Mouse (Mus musculus): ENCODE measurements around the gene B020004J07Rik. TPM values are rescaled to one million over a fixed set of nuclear protein-coding genes. Genes with fewer than 3 reads are reported as not detected.
"Not testable (repeated sequence)": the region's sequence is repeated elsewhere in the genome, so short reads cannot be mapped to it uniquely, and the experiment has no call there.

The B020004J07Rik gene
- not detected in 2 replicates for polyA plus RNA-seq (2015; fragmentation: Nextera tagmentation; extraction: Ambion mirVana)

GRCm38 (mm10) chr4:101843923-101844322, at the start of gene B020004J07Rik:
TSS of gene B020004J07Rik (minus strand) at chr4:101844023.
- not testable (repeated sequence) for H3K27me3 ChIP-seq (ENCODE audit: control insufficient read depth, insufficient read depth, low read depth, low read length); H3K4me3 ChIP-seq (ENCODE audit: low read depth, low read length); H3K4me2 ChIP-seq (ENCODE audit: low read depth, low read length); H3K9ac ChIP-seq (ENCODE audit: low read depth, low read length); H3K27ac ChIP-seq (ENCODE audit: low read length); H3K36me3 ChIP-seq (ENCODE audit: control insufficient read depth, insufficient read depth); H3K9me3 ChIP-seq (replicated peaks; ENCODE audit: control insufficient read depth, low read length); H3K4me1 ChIP-seq (ENCODE audit: control insufficient read depth, low read depth, low read length); ATAC-seq (ENCODE audit: low read depth)
- WGBS (ENCODE audit: insufficient replicate concordance), result 67% methylated on average over 2 of the region's 4 CpGs

GRCm38 (mm10) chr4:101889377-101889776, 45.6 kb upstream of the B020004J07Rik start:
- Histone ChIP-seq H3K27ac (ENCODE audit: low read length) (no peak overlapping the region), H3K9me3 (replicated peaks; ENCODE audit: control insufficient read depth, low read length) (no peaks in the 10 kb centered on the region), H3K36me3 (ENCODE audit: control insufficient read depth, insufficient read depth) (no peaks in the 10 kb centered on the region), H3K4me2 (ENCODE audit: low read depth, low read length) (no peak overlapping the region), H3K4me1 (ENCODE audit: control insufficient read depth, low read depth, low read length) (no peaks in the 10 kb centered on the region), H3K9ac (ENCODE audit: low read depth, low read length) (no peak overlapping the region), H3K4me3 (ENCODE audit: low read depth, low read length) (no peak overlapping the region), H3K27me3 (ENCODE audit: control insufficient read depth, insufficient read depth, low read depth, low read length) (no peaks in the 10 kb centered on the region)
- no peak for ATAC-seq (ENCODE audit: low read depth)

- WGBS (ENCODE audit: insufficient replicate concordance), result 33% methylated on average over 3 of the region's 3 CpGs
- H3K4me3 ChIP-seq (ENCODE audit: low read depth, low read length), result no peak overlapping the region
- no peak overlapping the region for H3K4me2 ChIP-seq (ENCODE audit: low read depth, low read length)
- no peak overlapping the region for H3K27ac ChIP-seq (ENCODE audit: low read length)
- H3K9me3 ChIP-seq (replicated peaks; ENCODE audit: control insufficient read depth, low read length), result no peaks in the 10 kb centered on the region
- no peaks in the 10 kb centered on the region for H3K36me3 ChIP-seq (ENCODE audit: control insufficient read depth, insufficient read depth)
- H3K4me1 ChIP-seq (ENCODE audit: control insufficient read depth, low read depth, low read length), result no peaks in the 10 kb centered on the region
- ATAC-seq (ENCODE audit: low read depth), result no peak
- no peaks in the 10 kb centered on the region for H3K27me3 ChIP-seq (ENCODE audit: control insufficient read depth, insufficient read depth, low read depth, low read length)
- H3K9ac ChIP-seq (ENCODE audit: low read depth, low read length), result no peak overlapping the region
Measured at GRCm38 (mm10) chr4:101883641-101884040, 39.8 kb upstream of the B020004J07Rik start.

- H3K27ac ChIP-seq (ENCODE audit: low read length); H3K36me3 ChIP-seq (ENCODE audit: control insufficient read depth, insufficient read depth); H3K4me3 ChIP-seq (ENCODE audit: low read depth, low read length); ATAC-seq (ENCODE audit: low read depth); H3K9me3 ChIP-seq (replicated peaks; ENCODE audit: control insufficient read depth, low read length); H3K4me1 ChIP-seq (ENCODE audit: control insufficient read depth, low read depth, low read length); H3K9ac ChIP-seq (ENCODE audit: low read depth, low read length); H3K4me2 ChIP-seq (ENCODE audit: low read depth, low read length); H3K27me3 ChIP-seq (ENCODE audit: control insufficient read depth, insufficient read depth, low read depth, low read length): not testable (repeated sequence)
- 80% methylated on average over 15 of the region's 15 CpGs for WGBS (ENCODE audit: insufficient replicate concordance)
Measured at GRCm38 (mm10) chr4:101875687-101876086, 31.9 kb upstream of the B020004J07Rik start.

GRCm38 (mm10) chr4:101872031-101872430, 28.2 kb upstream of the B020004J07Rik start:
- H3K9me3 ChIP-seq (replicated peaks; ENCODE audit: control insufficient read depth, low read length); H3K27ac ChIP-seq (ENCODE audit: low read length); H3K9ac ChIP-seq (ENCODE audit: low read depth, low read length); H3K4me3 ChIP-seq (ENCODE audit: low read depth, low read length); H3K4me2 ChIP-seq (ENCODE audit: low read depth, low read length); H3K36me3 ChIP-seq (ENCODE audit: control insufficient read depth, insufficient read depth); H3K27me3 ChIP-seq (ENCODE audit: control insufficient read depth, insufficient read depth, low read depth, low read length); ATAC-seq (ENCODE audit: low read depth); H3K4me1 ChIP-seq (ENCODE audit: control insufficient read depth, low read depth, low read length): not testable (repeated sequence)
- WGBS (ENCODE audit: insufficient replicate concordance), result 45% methylated on average over 2 of the region's 2 CpGs

GRCm38 (mm10) chr4:101862289-101862688, 18.5 kb upstream of the B020004J07Rik start:
- no peak overlapping the region for H3K4me3 ChIP-seq (ENCODE audit: low read depth, low read length)
- H3K36me3 ChIP-seq (ENCODE audit: control insufficient read depth, insufficient read depth), result no peaks in the 10 kb centered on the region
- H3K9ac ChIP-seq (ENCODE audit: low read depth, low read length), result no peak overlapping the region
- H3K9me3 ChIP-seq (replicated peaks; ENCODE audit: control insufficient read depth, low read length), result no peaks in the 10 kb centered on the region
- no peaks in the 10 kb centered on the region for H3K27me3 ChIP-seq (ENCODE audit: control insufficient read depth, insufficient read depth, low read depth, low read length)
- ATAC-seq (ENCODE audit: low read depth), result no peak
- no peak overlapping the region for H3K27ac ChIP-seq (ENCODE audit: low read length)
- 38% methylated on average over 6 of the region's 6 CpGs for WGBS (ENCODE audit: insufficient replicate concordance)
- no peaks in the 10 kb centered on the region for H3K4me1 ChIP-seq (ENCODE audit: control insufficient read depth, low read depth, low read length)
- H3K4me2 ChIP-seq (ENCODE audit: low read depth, low read length), result no peak overlapping the region

- 38% methylated on average over 6 of the region's 6 CpGs for WGBS (ENCODE audit: insufficient replicate concordance)
- H3K9ac ChIP-seq (ENCODE audit: low read depth, low read length), result no peak overlapping the region
- H3K36me3 ChIP-seq (ENCODE audit: control insufficient read depth, insufficient read depth), result no peaks in the 10 kb centered on the region
- no peaks in the 10 kb centered on the region for H3K27me3 ChIP-seq (ENCODE audit: control insufficient read depth, insufficient read depth, low read depth, low read length)
- H3K4me2 ChIP-seq (ENCODE audit: low read depth, low read length), result no peak overlapping the region
- H3K4me1 ChIP-seq (ENCODE audit: control insufficient read depth, low read depth, low read length), result no peaks in the 10 kb centered on the region
- H3K27ac ChIP-seq (ENCODE audit: low read length), result no peak overlapping the region
- no peaks in the 10 kb centered on the region for H3K9me3 ChIP-seq (replicated peaks; ENCODE audit: control insufficient read depth, low read length)
- no peak overlapping the region for H3K4me3 ChIP-seq (ENCODE audit: low read depth, low read length)
- ATAC-seq (ENCODE audit: low read depth), result no peak
Measured at GRCm38 (mm10) chr4:101860873-101861272, 17.1 kb upstream of the B020004J07Rik start.

GRCm38 (mm10) chr4:101850908-101851307, 7.1 kb upstream of the B020004J07Rik start:
- WGBS (ENCODE audit: insufficient replicate concordance), result 46% methylated on average over 2 of the region's 2 CpGs
- no peak overlapping the region for H3K9ac ChIP-seq (ENCODE audit: low read depth, low read length)
- H3K4me3 ChIP-seq (ENCODE audit: low read depth, low read length), result no peak overlapping the region
- ATAC-seq (ENCODE audit: low read depth), result no peak
- no peaks in the 10 kb centered on the region for H3K36me3 ChIP-seq (ENCODE audit: control insufficient read depth, insufficient read depth)
- no peaks in the 10 kb centered on the region; the same call in 1 of the 2 replicates for H3K9me3 ChIP-seq (replicated peaks; ENCODE audit: control insufficient read depth, low read length)
- no peak overlapping the region for H3K27ac ChIP-seq (ENCODE audit: low read length)
- H3K4me2 ChIP-seq (ENCODE audit: low read depth, low read length), result no peak overlapping the region
- no peaks in the 10 kb centered on the region for H3K27me3 ChIP-seq (ENCODE audit: control insufficient read depth, insufficient read depth, low read depth, low read length)
- H3K4me1 ChIP-seq (ENCODE audit: control insufficient read depth, low read depth, low read length), result no peaks in the 10 kb centered on the region

Data from liver, embryonic 16.5 days (tissue).